Mouse (Mus musculus) embryonic fibroblast, embryonic 13.5 days (primary cell): ENCODE data around the gene Pdlim7. TPM values are rescaled to one million over a fixed set of nuclear protein-coding genes. Genes with fewer than 3 reads are reported as not detected.

Experiments used
- H3K27ac ChIP-seq: 2 replicates; pipeline ENCODE4 v1.5.1; 2012; ENCODE audit warnings: low read length, control low read depth, inconsistent platforms; ENCODE audit not compliant: insufficient read depth
- H3K4me1 ChIP-seq: 2 replicates; pipeline ENCODE4 v1.6.1; 2011; ENCODE audit warnings: low read length; ENCODE audit not compliant: control insufficient read depth, insufficient read depth
- H3K4me3 ChIP-seq: 2 replicates; pipeline ENCODE4 v1.5.1; 2011; ENCODE audit warnings: mild to moderate bottlenecking, control low read depth, low read length; ENCODE audit not compliant: insufficient read depth
- CTCF ChIP-seq: IDR thresholded peaks from 2 replicates; pipeline ENCODE4 v1.5.1; 2011; ENCODE audit warnings: mild to moderate bottlenecking, control low read depth, low read length, moderate library complexity, borderline replicate concordance; ENCODE audit not compliant: insufficient read depth
- POLR2A ChIP-seq: IDR thresholded peaks from 2 replicates; pipeline ENCODE4 v1.6.1; 2011; ENCODE audit warnings: low read depth, mild to moderate bottlenecking, control low read depth, low read length, moderate library complexity
- polyA plus RNA-seq: library from polyadenylated mRNA; stranded (reverse); fragments of >200 nt; gene quantifications from 2 replicates; pipeline ENCODE4 v1.2.4, GENCODE M21; 2011; ENCODE audit warnings: low read depth; ENCODE audit not compliant: missing spikeins, insufficient read length

Pdlim7 gene
- polyA plus RNA-seq, 1 experiment, result 132 TPM

GRCm38 (mm10) chr13:55506697-55507096 lies 6.8 kb downstream of the Pdlim7 start:
- TF ChIP-seq POLR2A (no peak), CTCF (no peak)
- Histone ChIP-seq H3K4me3 (no peak overlapping the region), H3K27ac (no peak overlapping the region), H3K4me1 (peaks cover 16% of the 10 kb centered on the region)

- Histone ChIP-seq H3K4me3 (no peak overlapping the region), H3K4me1 (peaks cover 16% of the 10 kb centered on the region), H3K27ac (no peak overlapping the region)
- TF ChIP-seq CTCF (no peak), POLR2A (no peak)
Observed at GRCm38 (mm10) chr13:55505810-55506209, 7.7 kb downstream of the Pdlim7 start.

- Histone ChIP-seq H3K4me3 (no peak overlapping the region), H3K4me1 (peaks cover 10% of the 10 kb centered on the region), H3K27ac (no peak overlapping the region)
- TF ChIP-seq CTCF, result no peak
- TF ChIP-seq POLR2A, result no peak
Observed at GRCm38 (mm10) chr13:55504390-55504789, 9.1 kb downstream of the Pdlim7 start.

- 0 out of 2 replicates have a peak, but pooled peaks cover 4% of the 10 kb centered on the region for H3K4me1 ChIP-seq
- no peak overlapping the region for H3K27ac ChIP-seq
- no peak overlapping the region for H3K4me3 ChIP-seq
- TF ChIP-seq CTCF (no peak), POLR2A (no peak)
Observed at GRCm38 (mm10) chr13:55502405-55502804, 11.1 kb downstream of the Pdlim7 start.

- 0 out of 2 replicates have a peak, but pooled peaks cover 4% of the 10 kb centered on the region for H3K4me1 ChIP-seq
- TF ChIP-seq CTCF, result no peak
- TF ChIP-seq POLR2A, result no peak; the same call in 1 of the 2 replicates
- no peak overlapping the region for H3K27ac ChIP-seq
- no peak overlapping the region for H3K4me3 ChIP-seq
Observed at GRCm38 (mm10) chr13:55500575-55500974, 12.9 kb downstream of the Pdlim7 start.

GRCm38 (mm10) chr13:55498906-55499305 lies 14.6 kb downstream of the Pdlim7 start:
- TF ChIP-seq CTCF (no peak), POLR2A (no peak; the same call in 1 of the 2 replicates)
- Histone ChIP-seq H3K4me1 (0 out of 2 replicates have a peak, but pooled peaks cover 4% of the 10 kb centered on the region), H3K27ac (no peak overlapping the region), H3K4me3 (no peak overlapping the region)

GRCm38 (mm10) chr13:55496661-55497060 lies 16.8 kb downstream of the Pdlim7 start:
- TF ChIP-seq POLR2A, result no peak
- no peak for TF ChIP-seq CTCF
- no peak overlapping the region for H3K4me3 ChIP-seq
- H3K27ac ChIP-seq, result no peak overlapping the region
- H3K4me1 ChIP-seq, result 0 out of 2 replicates have a peak, but pooled peaks cover 4% of the 10 kb centered on the region

- no peak overlapping the region for H3K4me3 ChIP-seq
- H3K4me1 ChIP-seq, result 0 out of 2 replicates have a peak, but pooled peaks cover 4% of the 10 kb centered on the region
- H3K27ac ChIP-seq, result no peak overlapping the region
- TF ChIP-seq CTCF (no peak), POLR2A (no peak)
Observed at GRCm38 (mm10) chr13:55495702-55496101, 17.8 kb downstream of the Pdlim7 start.

- no peak for TF ChIP-seq CTCF
- TF ChIP-seq POLR2A, result peak; percentile 20
- H3K27ac ChIP-seq, result no peak overlapping the region
- H3K4me1 ChIP-seq, result 0 out of 2 replicates have a peak, but pooled peaks cover under 1% of the 10 kb centered on the region
- H3K4me3 ChIP-seq, result no peak overlapping the region
Observed at GRCm38 (mm10) chr13:55494883-55495621, 18.4 kb downstream of the Pdlim7 start.

GRCm38 (mm10) chr13:55494257-55494656 lies 19.2 kb downstream of the Pdlim7 start:
- Histone ChIP-seq H3K4me3 (no peak overlapping the region), H3K4me1 (no peaks in the 10 kb centered on the region), H3K27ac (no peak overlapping the region)
- TF ChIP-seq POLR2A (0 out of 2 replicates have a peak, but pooled peaks have one; percentile 13), CTCF (no peak)
